Mouse (Mus musculus): ENCODE data around the gene Hdgfl3. TPM values are rescaled to one million over a fixed set of nuclear protein-coding genes. Genes with fewer than 3 reads are reported as not detected.
A peak's percentile ranks its signal among the peaks of the same experiment; 100 is the strongest.

Hdgfl3 gene
- total and polyA plus RNA-seq, 2 experiments, result 0.13 to 1.6 TPM

DNA sequence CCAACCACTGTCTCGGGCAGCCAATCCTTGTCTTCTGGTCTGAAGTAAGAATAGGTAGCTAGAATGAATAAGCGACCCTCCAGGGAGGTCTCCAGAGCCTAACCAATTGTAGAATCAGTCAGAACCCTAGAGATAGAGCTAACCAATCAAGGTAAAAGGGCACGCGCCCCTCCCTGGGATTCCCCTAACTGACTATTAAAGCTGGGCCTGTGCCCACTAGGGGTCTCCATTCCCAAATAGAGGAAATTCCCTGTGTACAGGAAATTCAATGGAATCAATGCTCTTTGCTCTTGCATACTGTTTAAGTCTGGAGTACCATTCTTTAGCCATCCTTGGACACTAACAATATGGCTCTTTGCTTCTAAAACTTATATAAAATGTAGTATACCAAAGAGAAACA is 11.1 kb upstream of the Hdgfl3 start:
- WGBS, result 25% methylated on average over 4 of the region's 4 CpGs
- Histone ChIP-seq H3K9ac (ENCODE audit: low read depth, low read length) (no peak overlapping the region), H3K27ac (replicated peaks; ENCODE audit: insufficient read depth, low read depth, low read length) (no peak overlapping the region), H3K36me3 (ENCODE audit: control insufficient read depth, insufficient read depth, low read length) (no peaks in the 10 kb centered on the region), H3K79me2 (ENCODE audit: control insufficient read depth, insufficient read depth, low read length) (no peaks in the 10 kb centered on the region), H3K4me1 (ENCODE audit: control insufficient read depth, insufficient read depth, low read length) (no peaks in the 10 kb centered on the region), H3K27me3 (ENCODE audit: control insufficient read depth, insufficient read depth, low read length) (no peaks in the 10 kb centered on the region), H3K4me3 (ENCODE audit: insufficient read depth, low read depth, low read length) (no peak overlapping the region)
- TF ChIP-seq CTCF (IDR thresholded peaks at IDR 0.05; ENCODE audit: low read depth, low read length) (no peak), POLR2A (IDR thresholded peaks at IDR 0.05; ENCODE audit: extremely low read depth, insufficient read depth, low read length) (no peak)
- DNase-seq (ENCODE audit: extremely low read depth, low read depth, low spot score), result no peak

GRCm38 (mm10) chr7:81934806-81935205 is 533 bp upstream of the Hdgfl3 start:
- Histone ChIP-seq H3K4me1 (ENCODE audit: control insufficient read depth, insufficient read depth, low read length) (no peaks in the 10 kb centered on the region), H3K27me3 (ENCODE audit: control insufficient read depth, insufficient read depth, low read length) (peaks cover 19% of the 10 kb centered on the region), H3K9ac (ENCODE audit: low read depth, low read length) (peak overlapping the region; percentile 43; the same call in 1 of the 2 replicates), H3K79me2 (ENCODE audit: control insufficient read depth, insufficient read depth, low read length) (no peaks in the 10 kb centered on the region), H3K27ac (replicated peaks; ENCODE audit: insufficient read depth, low read depth, low read length) (no peak overlapping the region), H3K4me3 (ENCODE audit: insufficient read depth, low read depth, low read length) (peak overlapping the region; percentile 65; the same call in 1 of the 2 replicates), H3K36me3 (ENCODE audit: control insufficient read depth, insufficient read depth, low read length) (no peaks in the 10 kb centered on the region)
- TF ChIP-seq CTCF (IDR thresholded peaks at IDR 0.05; ENCODE audit: low read depth, low read length), result no peak
- no peak for TF ChIP-seq POLR2A (IDR thresholded peaks at IDR 0.05; ENCODE audit: extremely low read depth, insufficient read depth, low read length)
- WGBS, result 19% methylated on average over 5 of the region's 5 CpGs
- no peak for DNase-seq (ENCODE audit: extremely low read depth, low read depth, low spot score)

DNA sequence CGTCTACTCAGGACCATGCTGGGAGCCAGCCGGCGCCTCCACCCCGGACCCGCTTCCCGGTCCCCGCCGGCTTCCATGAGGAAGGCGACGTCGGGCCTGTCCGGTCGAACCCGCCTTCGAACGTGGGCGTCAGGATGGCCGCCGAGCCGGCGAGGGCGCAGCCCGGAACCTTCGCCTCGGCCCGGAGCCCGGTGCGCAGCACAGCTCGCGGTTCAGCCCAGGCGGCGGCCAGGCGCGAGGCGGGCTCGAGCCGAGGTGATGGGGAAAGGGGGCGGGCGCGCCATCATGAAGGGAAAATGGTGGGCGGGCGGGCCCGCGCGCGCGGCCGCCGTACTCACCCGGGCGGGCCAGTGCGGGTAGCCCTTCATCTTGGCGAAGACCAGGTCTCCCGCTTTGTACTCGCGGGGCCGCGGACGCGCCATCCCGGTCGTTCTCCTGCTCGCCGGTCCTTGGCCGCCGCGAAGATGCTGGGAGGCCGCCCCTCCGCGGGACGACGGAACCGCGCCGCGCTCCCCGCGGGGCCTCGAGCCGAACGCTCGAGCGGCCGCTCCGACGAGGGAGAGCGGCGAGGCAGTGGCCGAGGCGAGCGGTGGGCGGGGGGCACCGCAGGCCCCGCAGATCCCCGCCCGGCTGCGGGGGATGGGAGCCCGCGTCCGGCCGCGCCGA is 539 bp downstream of the Hdgfl3 start:
- Histone ChIP-seq H3K4me1 (ENCODE audit: control insufficient read depth, insufficient read depth, low read length) (no peaks in the 10 kb centered on the region), H3K27me3 (ENCODE audit: control insufficient read depth, insufficient read depth, low read length) (peaks cover 19% of the 10 kb centered on the region), H3K4me3 (ENCODE audit: insufficient read depth, low read depth, low read length) (peak overlapping the region; percentile 65), H3K79me2 (ENCODE audit: control insufficient read depth, insufficient read depth, low read length) (no peaks in the 10 kb centered on the region), H3K36me3 (ENCODE audit: control insufficient read depth, insufficient read depth, low read length) (no peaks in the 10 kb centered on the region), H3K27ac (replicated peaks; ENCODE audit: insufficient read depth, low read depth, low read length) (no peak overlapping the region; the same call in 1 of the 2 replicates), H3K9ac (ENCODE audit: low read depth, low read length) (peak overlapping the region; percentile 79)
- TF ChIP-seq CTCF (IDR thresholded peaks at IDR 0.05; ENCODE audit: low read depth, low read length), result no peak
- TF ChIP-seq POLR2A (IDR thresholded peaks at IDR 0.05; ENCODE audit: extremely low read depth, insufficient read depth, low read length), result no peak
- WGBS, result 2% methylated on average over 99 of the region's 103 CpGs
- DNase-seq (ENCODE audit: extremely low read depth, low read depth, low spot score), result no peak

DNA sequence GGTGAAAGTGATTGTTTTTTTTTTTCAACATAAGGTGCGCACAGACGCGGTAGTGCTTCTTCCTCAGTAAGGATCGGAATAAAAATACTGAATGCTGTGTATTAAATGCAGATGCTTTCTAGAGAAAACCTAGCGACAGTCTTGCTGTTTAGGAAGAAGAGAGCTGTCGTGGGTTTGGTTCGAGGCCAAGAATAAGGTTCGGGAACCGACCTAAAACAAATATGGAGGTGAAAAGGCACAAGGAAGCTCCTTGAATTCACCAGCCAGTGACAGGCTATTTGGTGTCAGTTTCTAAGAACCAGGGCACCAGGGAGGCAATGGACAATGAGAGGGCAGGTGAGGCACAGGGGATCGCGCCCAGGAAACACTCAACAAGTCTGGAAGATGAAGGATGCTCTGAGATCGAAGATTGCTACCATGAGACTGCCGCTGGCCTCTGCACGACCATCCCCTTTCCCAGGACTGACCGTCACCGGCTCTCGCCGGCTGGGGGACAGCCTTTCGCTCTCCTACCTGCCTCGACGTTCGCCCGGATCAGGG is 1.1 kb downstream of the Hdgfl3 start:
- Histone ChIP-seq H3K27ac (replicated peaks; ENCODE audit: insufficient read depth, low read depth, low read length) (no peak overlapping the region), H3K4me3 (ENCODE audit: insufficient read depth, low read depth, low read length) (peak overlapping the region; percentile 65), H3K27me3 (ENCODE audit: control insufficient read depth, insufficient read depth, low read length) (peaks cover 19% of the 10 kb centered on the region), H3K4me1 (ENCODE audit: control insufficient read depth, insufficient read depth, low read length) (no peaks in the 10 kb centered on the region), H3K79me2 (ENCODE audit: control insufficient read depth, insufficient read depth, low read length) (no peaks in the 10 kb centered on the region), H3K36me3 (ENCODE audit: control insufficient read depth, insufficient read depth, low read length) (no peaks in the 10 kb centered on the region), H3K9ac (ENCODE audit: low read depth, low read length) (peak overlapping the region; percentile 79)
- DNase-seq (ENCODE audit: extremely low read depth, low read depth, low spot score), result no peak
- no peak for TF ChIP-seq CTCF (IDR thresholded peaks at IDR 0.05; ENCODE audit: low read depth, low read length)
- no peak for TF ChIP-seq POLR2A (IDR thresholded peaks at IDR 0.05; ENCODE audit: extremely low read depth, insufficient read depth, low read length)
- 13% methylated on average over 23 of the region's 23 CpGs for WGBS

GRCm38 (mm10) chr7:81932521-81933045 is 1.7 kb downstream of the Hdgfl3 start:
- 59% methylated on average over 5 of the region's 5 CpGs for WGBS
- Histone ChIP-seq H3K9ac (ENCODE audit: low read depth, low read length) (no peak overlapping the region), H3K4me1 (ENCODE audit: control insufficient read depth, insufficient read depth, low read length) (no peaks in the 10 kb centered on the region), H3K36me3 (ENCODE audit: control insufficient read depth, insufficient read depth, low read length) (no peaks in the 10 kb centered on the region), H3K27ac (replicated peaks; ENCODE audit: insufficient read depth, low read depth, low read length) (no peak overlapping the region), H3K79me2 (ENCODE audit: control insufficient read depth, insufficient read depth, low read length) (no peaks in the 10 kb centered on the region), H3K4me3 (ENCODE audit: insufficient read depth, low read depth, low read length) (no peak overlapping the region), H3K27me3 (ENCODE audit: control insufficient read depth, insufficient read depth, low read length) (peaks cover 19% of the 10 kb centered on the region)
- TF ChIP-seq CTCF (IDR thresholded peaks at IDR 0.05; ENCODE audit: low read depth, low read length) (no peak), POLR2A (IDR thresholded peaks at IDR 0.05; ENCODE audit: extremely low read depth, insufficient read depth, low read length) (no peak)
- DNase-seq (ENCODE audit: extremely low read depth, low read depth, low spot score), result no peak

DNA sequence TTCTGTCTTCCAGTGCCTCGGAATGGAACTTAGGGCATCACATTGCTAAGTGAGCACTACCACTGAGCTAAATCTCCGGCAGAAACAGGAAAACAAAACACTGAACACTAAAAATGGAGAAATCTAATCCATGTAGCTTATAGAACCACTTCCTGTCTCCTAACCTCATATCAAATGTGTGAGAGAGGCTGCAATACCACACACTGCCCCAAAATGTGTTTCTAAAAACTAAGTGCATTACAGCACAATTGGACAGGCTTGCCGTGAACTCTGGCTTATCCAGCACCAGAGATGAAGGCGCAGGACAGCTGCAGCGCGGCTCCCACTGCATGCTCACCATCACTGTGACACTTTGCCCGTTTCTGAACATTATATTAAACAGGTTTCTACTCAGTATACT is 5.3 kb downstream of the Hdgfl3 start:
- WGBS, result 76% methylated on average over 7 of the region's 7 CpGs
- TF ChIP-seq POLR2A (IDR thresholded peaks at IDR 0.05; ENCODE audit: extremely low read depth, insufficient read depth, low read length), result no peak
- TF ChIP-seq CTCF (IDR thresholded peaks at IDR 0.05; ENCODE audit: low read depth, low read length), result no peak

More for the DNA sequence above, 5.3 kb downstream of the Hdgfl3 start:
- Histone ChIP-seq H3K4me1 (ENCODE audit: control insufficient read depth, insufficient read depth, low read length) (no peaks in the 10 kb centered on the region), H3K9ac (ENCODE audit: low read depth, low read length) (no peak overlapping the region), H3K79me2 (ENCODE audit: control insufficient read depth, insufficient read depth, low read length) (no peaks in the 10 kb centered on the region), H3K36me3 (ENCODE audit: control insufficient read depth, insufficient read depth, low read length) (no peaks in the 10 kb centered on the region), H3K4me3 (ENCODE audit: insufficient read depth, low read depth, low read length) (no peak overlapping the region), H3K27ac (replicated peaks; ENCODE audit: insufficient read depth, low read depth, low read length) (no peak overlapping the region), H3K27me3 (ENCODE audit: control insufficient read depth, insufficient read depth, low read length) (peaks cover 10% of the 10 kb centered on the region)
- DNase-seq (ENCODE audit: extremely low read depth, low read depth, low spot score), result no peak

Data from liver, adult 2 months (tissue).